Mouse (Mus musculus) small intestine, adult 2 months (tissue): Measurements from ENCODE around the gene Olfr122. TPM values are rescaled to one million over a fixed set of nuclear protein-coding genes. Genes with fewer than 3 reads are reported as not detected.

Experiments
- H3K27ac ChIP-seq: fragments of 200-500 bp; 2 replicates; pipeline ENCODE4 v1.5.1; 2012; ENCODE audit warnings: low read depth, low read length, control low read depth, inconsistent platforms; ENCODE audit not compliant: insufficient read depth
- H3K27me3 ChIP-seq: fragments of 200-500 bp; 2 replicates; pipeline ENCODE4 v1.6.1; 2012; ENCODE audit warnings: mild to moderate bottlenecking, moderate library complexity, low read length, inconsistent platforms; ENCODE audit not compliant: control insufficient read depth, insufficient read depth
- H3K36me3 ChIP-seq: fragments of 200-500 bp; 2 replicates; pipeline ENCODE4 v1.6.1; 2012; ENCODE audit warnings: mild to moderate bottlenecking, low read length, control low read depth, inconsistent platforms; ENCODE audit not compliant: control insufficient read depth, insufficient read depth
- H3K4me1 ChIP-seq: fragments of 200-500 bp; 2 replicates; pipeline ENCODE4 v1.6.1; 2012; ENCODE audit warnings: low read length, inconsistent platforms, mixed read lengths; ENCODE audit not compliant: control insufficient read depth, insufficient read depth, insufficient read length
- H3K4me3 ChIP-seq: fragments of 200-500 bp; 2 replicates; pipeline ENCODE4 v1.5.1; 2012; ENCODE audit warnings: low read depth, mild to moderate bottlenecking, control low read depth, inconsistent platforms, low read length, moderate library complexity
- CTCF ChIP-seq: fragments of 200-500 bp; IDR thresholded peaks from 2 replicates; pipeline ENCODE4 v1.5.1; 2012; ENCODE audit warnings: low read depth, mild to moderate bottlenecking, control low read depth, inconsistent platforms, low read length, moderate library complexity, mixed read lengths; ENCODE audit not compliant: insufficient replicate concordance, insufficient read length; ENCODE audit errors: extremely low read depth
- POLR2A ChIP-seq: fragments of 200-500 bp; IDR thresholded peaks from 2 replicates; pipeline ENCODE4 v1.6.1; 2012; ENCODE audit warnings: low read depth, mild to moderate bottlenecking, control low read depth, inconsistent platforms, low read length, moderate library complexity
- WGBS: fragments of 180-500 bp; shearing (Covaris S2); methylation state at CpG from one replicate; pipeline ENCODE4 v1.1.7; 2018; 5-methylcytosine and 5-hydroxymethylcytosine counted together
- polyA plus RNA-seq: library from polyadenylated mRNA; depleted of rRNA; stranded (reverse); fragments of >200 nt; gene quantifications from 2 replicates; pipeline ENCODE4 v1.2.3, GENCODE M21; 2012; rRNA removed

Gene Olfr122
- not detected in 2 replicates for polyA plus RNA-seq

GRCm38 (mm10) chr17:37768307-37768706 lies at the start of gene Olfr122:
Gene Olfr122, plus strand, starts transcription at chr17:37768607.
- Histone ChIP-seq H3K27me3 (no peaks in the 10 kb centered on the region), H3K27ac (no peak within 1 kb of the TSS), H3K36me3 (no peaks in the 10 kb centered on the region), H3K4me1 (no peaks in the 10 kb centered on the region), H3K4me3 (no peak within 1 kb of the TSS)
- 81% methylated on average over 4 of the region's 4 CpGs for WGBS
- TF ChIP-seq POLR2A (no peak), CTCF (no peak)

DNA sequence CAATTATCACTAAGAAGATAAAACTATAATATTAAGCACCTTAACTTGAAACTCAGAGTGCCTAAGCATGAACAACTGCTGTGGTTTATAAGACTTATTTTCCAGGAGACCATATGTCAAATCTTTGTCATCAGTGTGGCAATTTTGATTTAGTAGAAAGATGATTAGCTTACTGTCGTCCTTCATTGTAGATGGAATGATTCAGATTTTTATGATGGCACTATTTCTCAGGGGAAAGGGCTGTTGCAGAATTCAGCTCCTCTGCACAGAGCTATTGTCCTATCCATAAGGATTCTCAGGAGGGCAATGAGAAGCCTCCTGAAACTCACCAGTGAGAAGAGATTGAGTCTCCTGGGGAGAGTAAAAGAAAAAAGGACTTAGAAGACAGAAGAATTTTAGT lies 46.9 kb upstream of the Olfr122 start, which contains the start of gene Olfr120:
Gene Olfr120 (plus strand): TSS at position 301 of the 400 bp plus-strand sequence.
- H3K4me1 ChIP-seq, result no peaks in the 10 kb centered on the region
- TF ChIP-seq CTCF (no peak), POLR2A (no peak)
- no peaks in the 10 kb centered on the region for H3K27me3 ChIP-seq
- 52% methylated on average over 1 of the region's 1 CpGs for whole genome bisulfite sequencing
- H3K27ac ChIP-seq, result no peak within 1 kb of the TSS
- H3K36me3 ChIP-seq, result no peaks in the 10 kb centered on the region
- H3K4me3 ChIP-seq, result no peak within 1 kb of the TSS

DNA sequence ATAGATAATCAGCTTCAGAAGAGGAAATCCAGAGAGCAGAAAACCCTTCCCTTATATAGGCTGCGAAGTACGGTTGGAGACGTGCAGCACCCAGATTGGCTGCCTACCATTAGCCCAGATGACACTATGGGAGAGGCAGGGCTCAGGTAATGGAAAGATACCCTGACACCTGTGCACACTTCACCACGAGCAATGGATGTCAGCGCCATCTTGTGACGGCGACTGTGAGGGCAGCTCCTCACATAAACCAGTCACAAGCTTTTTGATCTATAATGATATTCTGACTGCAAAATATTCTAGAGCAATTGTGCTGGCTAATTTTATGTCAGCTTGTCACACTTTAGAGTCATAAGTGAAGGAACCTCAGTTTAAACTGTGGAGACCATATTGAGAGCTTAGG lies 30.3 kb upstream of the Olfr122 start:
- TF ChIP-seq CTCF (no peak), POLR2A (no peak)
- Histone ChIP-seq H3K27me3 (no peaks in the 10 kb centered on the region), H3K4me3 (no peak overlapping the region), H3K36me3 (no peaks in the 10 kb centered on the region), H3K27ac (no peak overlapping the region), H3K4me1 (no peaks in the 10 kb centered on the region)
- WGBS, result 49% methylated on average over 7 of the region's 7 CpGs

DNA sequence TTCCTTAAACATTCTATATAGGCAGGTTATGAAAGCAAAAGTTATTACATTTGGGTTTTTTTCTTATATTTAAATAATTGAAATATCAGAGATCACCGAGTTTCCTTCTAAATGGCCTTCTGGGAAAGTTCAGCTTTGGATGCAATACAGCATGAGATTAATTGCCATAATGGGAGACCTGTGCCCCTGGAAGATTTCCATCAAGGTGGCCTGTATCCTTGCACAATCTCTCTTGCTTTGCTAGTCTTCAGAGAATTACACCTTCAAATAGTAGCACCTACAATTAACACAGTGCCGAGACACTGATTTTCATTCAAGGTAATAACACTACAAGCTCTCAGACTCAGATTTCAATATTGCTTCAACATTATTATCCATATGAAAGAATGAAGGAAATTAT lies 24.8 kb downstream of the Olfr122 start, which contains the start of gene Olfr123:
Gene Olfr123 (plus strand): TSS at position 301 of the 400 bp plus-strand sequence.
- Histone ChIP-seq H3K36me3 (no peaks in the 10 kb centered on the region), H3K27ac (no peak within 1 kb of the TSS), H3K4me3 (no peak within 1 kb of the TSS), H3K27me3 (no peaks in the 10 kb centered on the region), H3K4me1 (no peaks in the 10 kb centered on the region)
- WGBS, result 84% methylated on average over 2 of the region's 2 CpGs
- TF ChIP-seq POLR2A, result no peak
- TF ChIP-seq CTCF, result no peak

DNA sequence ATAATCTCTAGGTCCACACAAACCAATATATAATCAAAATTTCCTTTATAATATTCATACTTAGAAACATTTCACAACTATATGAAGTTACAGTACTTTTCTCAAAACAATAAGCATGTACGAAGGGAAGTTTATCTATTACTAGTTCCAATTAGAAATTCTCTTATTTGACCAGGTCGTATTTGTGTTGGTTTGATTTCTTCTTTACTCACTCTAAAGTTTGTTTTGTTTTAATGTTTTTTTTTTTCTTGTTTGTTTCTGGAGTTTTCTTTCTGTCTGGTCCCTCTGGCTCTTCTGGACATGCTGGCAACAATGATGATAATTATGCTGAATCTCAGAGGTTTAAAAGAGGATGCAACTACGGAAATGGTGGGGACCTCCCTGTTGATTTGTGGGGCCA lies 31.2 kb downstream of the Olfr122 start, which contains the start of gene Olfr124:
Gene Olfr124 (plus strand): TSS at position 301 of the 400 bp plus-strand sequence.
- H3K27ac ChIP-seq, result no peak within 1 kb of the TSS
- H3K27me3 ChIP-seq, result no peaks in the 10 kb centered on the region
- no peaks in the 10 kb centered on the region for H3K36me3 ChIP-seq
- no peak for TF ChIP-seq CTCF
- no peak for TF ChIP-seq POLR2A
- no peaks in the 10 kb centered on the region for H3K4me1 ChIP-seq
- WGBS, result 86% methylated on average over 3 of the region's 3 CpGs
- H3K4me3 ChIP-seq, result no peak within 1 kb of the TSS

Other genes starting within 250 kb of the Olfr122 start
- gene Olfr112, start 199.2 kb upstream of the Olfr122 start, polyA plus RNA-seq, result not detected in 2 replicates
- gene Olfr113, start 190.9 kb upstream of the Olfr122 start, polyA plus RNA-seq, result not detected in 2 replicates
- not detected in 2 replicates for gene Olfr114, start 175.9 kb upstream of the Olfr122 start, polyA plus RNA-seq
- gene Olfr115, start 141.5 kb upstream of the Olfr122 start, polyA plus RNA-seq, result not detected in 2 replicates
- gene Olfr116, start 141.4 kb upstream of the Olfr122 start, polyA plus RNA-seq, result not detected in 2 replicates
- gene Olfr117, start 104.8 kb upstream of the Olfr122 start, polyA plus RNA-seq, result not detected in 2 replicates
- gene Olfr118, start 101.6 kb upstream of the Olfr122 start, polyA plus RNA-seq, result not detected in 2 replicates
- not detected in 2 replicates for gene Olfr119, start 72.0 kb upstream of the Olfr122 start, polyA plus RNA-seq
- gene Olfr120, start 46.8 kb upstream of the Olfr122 start, polyA plus RNA-seq, result not detected in 2 replicates
- gene Olfr121, start 19.8 kb upstream of the Olfr122 start, polyA plus RNA-seq, result not detected in 2 replicates
- gene Olfr123, start 24.9 kb downstream of the Olfr122 start, polyA plus RNA-seq, result not detected in 2 replicates
- not detected in 2 replicates for gene Olfr124, start 31.3 kb downstream of the Olfr122 start, polyA plus RNA-seq
- gene Olfr125, start 64.3 kb downstream of the Olfr122 start, polyA plus RNA-seq, result not detected in 2 replicates
- gene Olfr126, start 78.9 kb downstream of the Olfr122 start, polyA plus RNA-seq, result not detected in 2 replicates
- not detected in 2 replicates for gene Olfr127, start 131.8 kb downstream of the Olfr122 start, polyA plus RNA-seq
- not detected in 2 replicates for gene Olfr128, start 151.9 kb downstream of the Olfr122 start, polyA plus RNA-seq
- not detected in 2 replicates for gene Olfr761, start 184.5 kb downstream of the Olfr122 start, polyA plus RNA-seq